Mouse (Mus musculus) heart, adult 18-20 months (tissue): Measurements from ENCODE around the gene Myo5a. TPM values are rescaled to one million over a fixed set of nuclear protein-coding genes. Genes with fewer than 3 reads are reported as not detected.

Source experiments
- DNase-seq, 2 experiments: peaks; one replicate each; pipeline ENCODE4 v3.0.0; 2021 to 2022; ENCODE audit warnings: mixed read lengths in 1 of 2
- long read RNA-seq, 2 experiments: library from polyadenylated mRNA; stranded (forward); transcript quantifications; one replicate each; pipeline ENCODE4 v2.0.0; 2021
- total RNA-seq, 2 experiments: library from RNA; stranded (reverse); gene quantifications; 2 replicates each; pipeline ENCODE4 v1.2.3; 2021

Gene Myo5a
- 10 to 100 TPM in 1 of 2 experiments, 1 to 10 TPM in 1; 8.7 to 12.2 TPM for total RNA-seq
- long read RNA-seq, experiment 1 = 0 reads
- long read RNA-seq, experiment 2, partial matches to known transcripts = 0 of 1 reads
- long read RNA-seq, experiment 2, other reads (novel, unspliced or antisense) = 1 of 1 reads

DNA sequence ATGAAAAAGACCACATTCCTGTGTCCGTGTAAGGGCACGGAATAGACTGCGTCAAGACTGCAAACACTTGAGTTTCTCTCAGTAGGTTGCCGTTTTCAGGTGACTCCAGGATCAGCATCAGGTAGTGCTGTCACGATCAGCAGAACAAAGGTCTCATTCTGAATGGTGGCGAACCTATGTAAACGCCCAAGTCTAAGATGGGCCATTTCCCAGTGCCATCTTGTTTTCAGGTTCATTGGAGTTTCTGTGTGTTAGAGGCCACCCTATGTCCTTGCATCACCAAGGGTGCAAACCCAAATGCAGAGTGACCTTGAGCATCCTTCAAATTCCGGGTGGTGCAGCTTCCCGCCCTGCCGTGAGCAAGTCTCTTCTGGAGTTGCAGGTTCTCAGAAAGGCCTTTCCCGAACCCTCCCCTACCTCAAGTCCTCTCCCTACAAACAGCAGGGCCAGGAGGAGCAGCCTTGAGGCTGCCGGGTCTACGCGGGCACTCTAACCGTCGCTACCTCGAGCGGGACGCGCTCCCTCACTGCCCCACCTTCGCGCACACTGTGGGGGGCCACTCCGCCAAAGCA lies at the start of gene Myo5a:
Gene Myo5a (plus strand): TSS at position 559 of the 572 bp plus-strand sequence.
- DNase-seq = no peak

- DNase-seq = no peak
Measured at GRCm38 (mm10) chr9:75022546-75022945, 48.3 kb upstream of the Myo5a start.

- no peak for DNase-seq
Measured at GRCm38 (mm10) chr9:75023150-75023894, 47.5 kb upstream of the Myo5a start.

DNA sequence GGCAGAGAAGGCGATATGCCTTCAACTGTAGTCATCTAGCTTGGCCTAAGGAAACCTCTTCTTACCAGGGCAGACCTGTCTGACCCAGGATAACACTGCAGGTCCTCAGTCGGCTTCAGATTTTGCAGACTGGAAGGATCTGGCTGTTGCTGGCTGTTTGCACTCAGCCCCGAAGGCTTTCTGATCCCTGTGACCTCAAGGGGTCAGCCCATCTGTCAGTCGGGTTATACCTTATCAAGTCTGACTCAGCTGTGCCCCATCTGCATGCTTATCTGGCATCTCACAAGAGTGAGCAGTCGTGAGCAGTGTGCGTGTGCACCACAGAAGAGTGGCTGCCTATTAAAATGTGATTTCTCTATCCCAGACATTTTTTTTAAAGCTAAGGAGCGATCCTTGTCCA lies 46.7 kb upstream of the Myo5a start:
- no peak for DNase-seq

DNA sequence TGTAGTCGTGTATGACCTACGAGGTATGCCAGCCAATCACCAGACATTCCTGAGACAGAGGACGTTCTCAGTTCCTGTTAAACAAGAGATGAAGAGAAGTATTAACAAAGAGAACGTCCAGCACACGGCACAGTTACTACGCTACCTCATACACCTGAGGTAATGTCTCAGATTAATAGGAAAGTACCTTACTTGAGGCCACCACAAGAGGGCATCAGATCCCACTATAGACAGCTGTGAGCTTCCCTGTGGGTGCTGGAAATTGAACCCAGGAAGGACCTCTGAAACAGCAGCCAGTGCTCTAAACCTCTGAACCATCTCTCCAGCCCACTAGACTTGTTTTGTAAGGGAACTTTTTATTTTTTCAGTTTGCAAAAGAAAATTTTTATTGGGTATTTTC lies 45.1 kb upstream of the Myo5a start:
- no peak for DNase-seq

- DNase-seq = no peak
Measured at GRCm38 (mm10) chr9:75032408-75032807, 38.4 kb upstream of the Myo5a start.

GRCm38 (mm10) chr9:75033141-75033540 lies 37.7 kb upstream of the Myo5a start:
- DNase-seq = no peak

DNA sequence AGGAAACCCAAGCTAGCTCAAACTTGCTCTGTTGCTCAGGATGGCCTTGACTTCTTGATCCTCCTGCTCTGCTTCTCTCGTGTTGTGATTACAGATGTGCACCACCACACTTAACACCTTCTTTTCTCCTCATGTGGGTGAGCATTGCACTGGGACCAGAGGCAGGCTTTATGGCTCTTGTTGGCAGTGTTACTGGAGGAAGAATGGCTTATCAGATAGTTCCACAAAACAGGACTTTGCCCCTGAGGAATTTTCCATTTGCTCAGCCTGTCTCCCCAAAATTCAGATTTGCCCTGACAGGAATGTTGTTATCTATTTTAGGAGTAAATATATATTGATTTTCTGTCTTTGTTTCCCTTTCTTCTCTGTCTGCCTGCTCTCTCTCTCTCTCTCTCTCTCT lies 36.1 kb upstream of the Myo5a start:
- DNase-seq = no peak

DNA sequence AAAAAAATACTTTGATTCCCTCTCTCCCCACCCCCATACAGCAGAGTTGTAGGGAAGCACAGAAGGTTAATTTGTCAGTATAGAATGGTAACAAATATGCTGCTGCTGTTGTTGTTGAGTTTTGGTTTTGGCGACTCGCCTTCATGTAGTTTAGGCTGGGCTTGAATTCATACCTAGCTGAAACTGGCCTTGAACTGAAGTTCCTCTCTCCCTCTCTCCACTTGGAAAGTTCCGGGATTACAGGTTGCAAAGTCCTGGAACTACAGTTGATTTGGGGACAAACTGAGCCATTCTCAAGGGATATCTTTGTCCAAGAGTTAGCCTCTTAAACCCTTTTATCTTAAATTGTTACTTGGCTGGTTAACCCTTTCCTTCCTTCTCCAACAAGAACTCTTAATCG lies 34.9 kb upstream of the Myo5a start:
- DNase-seq = no peak

GRCm38 (mm10) chr9:75037451-75038356 lies 33.1 kb upstream of the Myo5a start, which contains the start of gene Arpp19:
Gene Arpp19, plus strand, starts transcription at chr9:75037614.
- peak; percentile 86 to 90 for DNase-seq

- no peak for DNase-seq
Measured at GRCm38 (mm10) chr9:75038357-75038688, 32.5 kb upstream of the Myo5a start.

GRCm38 (mm10) chr9:75040566-75040965 lies 30.2 kb upstream of the Myo5a start:
- DNase-seq = no peak

DNA sequence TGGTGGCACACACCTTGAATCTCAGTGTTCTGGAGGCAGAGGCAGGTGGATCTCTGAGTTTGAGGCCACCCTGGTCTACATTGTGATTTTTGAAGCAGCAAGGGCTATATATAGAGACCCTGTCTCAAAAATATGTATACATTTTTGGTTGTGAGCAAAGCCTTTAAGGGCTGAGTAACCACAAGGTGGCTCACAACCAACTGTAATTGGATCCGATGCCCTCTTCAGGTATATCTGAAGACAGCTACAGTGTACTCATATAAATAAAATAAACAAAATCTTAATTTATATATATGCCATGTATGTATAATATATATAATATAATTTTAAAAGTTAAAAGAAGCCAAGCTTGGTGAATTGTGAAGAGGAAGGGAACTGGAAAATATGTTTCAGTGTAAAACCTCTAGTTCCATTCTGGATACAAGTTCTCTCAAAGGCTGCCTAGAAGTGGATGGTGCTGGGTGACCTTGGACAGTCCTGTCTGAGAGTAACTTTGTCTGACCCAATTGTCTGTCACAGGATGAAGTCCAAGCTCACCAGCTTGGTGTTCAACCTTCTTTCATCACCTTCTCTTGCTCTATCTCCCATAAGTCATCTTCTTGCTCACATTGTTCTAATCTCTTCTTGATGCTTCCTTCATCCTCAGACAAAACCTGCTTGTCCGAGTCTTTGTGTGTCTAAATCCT lies 28.8 kb upstream of the Myo5a start:
- DNase-seq = no peak

GRCm38 (mm10) chr9:75043191-75043590 lies 27.6 kb upstream of the Myo5a start:
- DNase-seq = no peak

GRCm38 (mm10) chr9:75047079-75047478 lies 23.7 kb upstream of the Myo5a start:
- DNase-seq = no peak

- DNase-seq = peak; percentile 41 to 56
Measured at GRCm38 (mm10) chr9:75049100-75049499, 21.7 kb upstream of the Myo5a start.

GRCm38 (mm10) chr9:75050003-75050402 lies 20.8 kb upstream of the Myo5a start:
- peak; percentile 70 to 82 for DNase-seq

GRCm38 (mm10) chr9:75051841-75052240 lies 19.0 kb upstream of the Myo5a start:
- DNase-seq = no peak

- DNase-seq = no peak
Measured at GRCm38 (mm10) chr9:75055046-75055445, 15.8 kb upstream of the Myo5a start.

DNA sequence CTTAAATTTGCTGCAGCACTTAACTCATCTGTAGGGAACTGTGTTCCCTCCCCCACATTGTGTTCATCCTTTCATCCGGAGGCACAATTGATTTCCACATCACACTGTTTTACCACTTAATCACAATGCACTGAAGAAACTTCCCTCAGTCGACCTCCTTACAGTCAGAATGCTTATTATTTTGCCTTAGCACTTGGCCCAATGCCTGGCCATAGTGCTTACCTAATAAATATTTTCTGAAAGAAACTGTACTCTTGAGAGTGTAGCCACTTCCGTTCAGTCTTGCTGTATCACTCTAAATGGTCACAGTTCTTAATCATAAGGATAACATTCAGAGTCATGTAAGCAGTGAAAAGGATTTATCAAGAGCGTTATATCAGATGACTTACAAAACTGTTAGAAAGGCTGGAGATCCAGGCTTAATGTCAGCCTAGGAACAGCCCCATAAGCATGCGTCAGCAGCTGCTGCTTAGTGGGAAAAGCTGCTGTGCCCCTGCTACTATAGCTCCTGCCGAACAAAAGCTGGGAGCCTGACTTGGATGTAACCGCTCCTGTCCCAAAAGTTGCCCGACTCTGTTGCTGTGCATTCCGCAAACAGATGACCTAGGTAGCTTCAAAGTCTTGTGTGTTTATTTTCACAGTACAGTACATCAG lies 6.0 kb upstream of the Myo5a start:
- no peak for DNase-seq

GRCm38 (mm10) chr9:75071029-75071705 lies 352 bp downstream of the Myo5a start:
- DNase-seq = peak; percentile 81 to 87
